Mouse (Mus musculus) intestine, embryonic 15.5 days (tissue): ENCODE results near the gene Bbs10. TPM values are rescaled to one million over a fixed set of nuclear protein-coding genes. Genes with fewer than 3 reads are reported as not detected.
A peak's percentile ranks its signal among the peaks of the same experiment; 100 is the strongest.

Experiments used
- ATAC-seq: fragments of 200-750 bp; cut with Nextera tagmentation; 2 replicates; pipeline ENCODE4 v1.8.0; 2017; ENCODE audit warnings: moderate TSS enrichment, moderate library complexity
- H3K27ac ChIP-seq: fragments of 300-500 bp; sonication (generic); 2 replicates; pipeline ENCODE4 v1.5.1; 2015; ENCODE audit warnings: mild to moderate bottlenecking, inconsistent platforms
- H3K27me3 ChIP-seq: fragments of 300-500 bp; sonication (generic); replicated peaks from 2 replicates; pipeline ENCODE4 v1.6.1; 2015; ENCODE audit warnings: inconsistent platforms
- H3K36me3 ChIP-seq: fragments of 300-500 bp; sonication (generic); 2 replicates; pipeline ENCODE4 v1.6.1; 2015; ENCODE audit warnings: inconsistent platforms
- H3K4me1 ChIP-seq: fragments of 300-500 bp; sonication (generic); replicated peaks from 2 replicates; pipeline ENCODE4 v1.6.1; 2015; ENCODE audit warnings: inconsistent platforms
- H3K4me2 ChIP-seq: fragments of 300-500 bp; sonication (generic); replicated peaks from 2 replicates; pipeline ENCODE4 v1.6.1; 2015; ENCODE audit warnings: mild to moderate bottlenecking, inconsistent platforms
- H3K4me3 ChIP-seq: fragments of 300-500 bp; sonication (generic); replicated peaks from 2 replicates; pipeline ENCODE4 v1.5.1; 2015; ENCODE audit warnings: inconsistent platforms
- H3K9ac ChIP-seq: fragments of 300-500 bp; sonication (generic); 2 replicates; pipeline ENCODE4 v1.6.1; 2015; ENCODE audit warnings: inconsistent platforms
- H3K9me3 ChIP-seq: fragments of 300-500 bp; sonication (generic); 2 replicates; pipeline ENCODE4 v1.6.1; 2016; ENCODE audit warnings: inconsistent platforms
- WGBS: fragments of 180-500 bp; shearing (Covaris S2); methylation state at CpG from one replicate; pipeline ENCODE4 v1.1.7; 2015; 5-methylcytosine and 5-hydroxymethylcytosine counted together
- polyA plus RNA-seq: library from polyadenylated mRNA; unstranded; fragments of >200 nt; fragmentation: Nextera tagmentation; extraction: Ambion mirVana; gene quantifications from 2 replicates; pipeline ENCODE4 v1.2.1, GENCODE M21; 2015

Gene Bbs10
- polyA plus RNA-seq, 1 experiment from 2014 or later = 5.4 TPM

- H3K4me2 ChIP-seq = no peak overlapping the region
- 93% methylated on average over 2 of the region's 2 CpGs for WGBS
Observed at GRCm38 (mm10) chr10:111334902-111335301, 36.4 kb downstream of the Bbs10 start.

DNA sequence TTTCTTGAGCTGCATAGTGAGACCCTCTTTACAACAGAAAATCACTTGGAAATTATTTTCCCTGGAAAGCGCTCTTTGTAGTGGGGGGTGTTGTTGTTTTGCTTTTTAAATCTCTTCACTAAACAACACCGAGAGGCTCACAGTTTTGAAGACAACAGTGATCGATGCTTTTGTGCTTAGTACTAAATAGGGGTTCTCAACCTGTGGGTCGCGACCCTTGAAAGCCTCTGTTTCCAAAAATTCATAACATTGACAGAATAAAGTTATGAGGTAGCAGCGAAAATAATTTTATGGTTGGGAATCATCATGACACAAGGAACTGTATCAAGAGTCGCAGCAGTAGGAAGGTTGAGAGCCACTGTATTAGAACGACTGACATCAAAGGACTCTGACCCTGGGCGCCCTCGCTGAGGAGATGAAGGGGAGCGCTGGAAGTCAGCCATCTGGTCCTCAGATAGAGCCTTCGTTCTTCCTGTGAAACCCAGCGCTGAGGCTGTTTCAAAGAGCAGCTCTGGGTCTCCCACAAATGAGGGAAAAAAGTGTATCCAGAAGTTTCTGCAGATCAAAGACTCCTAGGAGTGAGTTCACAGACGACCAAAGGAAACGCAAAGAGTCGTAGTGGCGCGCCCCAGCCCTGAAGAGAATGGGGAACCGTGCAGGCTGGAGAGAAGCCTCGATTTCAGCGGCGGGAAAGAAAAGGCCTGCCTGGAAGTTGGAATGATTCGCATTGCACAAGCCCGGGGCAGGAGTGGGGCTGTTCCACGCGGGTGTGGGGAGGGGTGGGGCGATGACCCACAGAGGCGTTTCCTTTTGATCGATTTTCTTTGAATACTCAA is 37.3 kb downstream of the Bbs10 start:
- Histone ChIP-seq H3K36me3 (no peaks in the 10 kb centered on the region), H3K9me3 (no peaks in the 10 kb centered on the region), H3K4me3 (peak overlapping the region; percentile 19), H3K4me2 (peak overlapping the region; percentile 58), H3K4me1 (0 out of 2 replicates have a peak, but pooled peaks cover 9% of the 10 kb centered on the region), H3K27me3 (no peaks in the 10 kb centered on the region), H3K27ac (no peak overlapping the region), H3K9ac (peak overlapping the region; percentile 36; the same call in 1 of the 2 replicates)
- ATAC-seq = peak; percentile 85
- 18% methylated on average over 29 of the region's 29 CpGs for WGBS

More at GRCm38 (mm10) chr10:111334902-111335301, 36.4 kb downstream of the Bbs10 start:
- Histone ChIP-seq H3K9ac (no peak overlapping the region), H3K27me3 (no peaks in the 10 kb centered on the region), H3K4me3 (no peak overlapping the region), H3K4me1 (0 out of 2 replicates have a peak, but pooled peaks cover 9% of the 10 kb centered on the region), H3K9me3 (no peaks in the 10 kb centered on the region), H3K27ac (no peak overlapping the region), H3K36me3 (no peaks in the 10 kb centered on the region)
- ATAC-seq = no peak

GRCm38 (mm10) chr10:111336353-111336713 is 37.9 kb downstream of the Bbs10 start:
- Histone ChIP-seq H3K9me3 (no peaks in the 10 kb centered on the region), H3K27ac (no peak overlapping the region), H3K4me1 (0 out of 2 replicates have a peak, but pooled peaks cover 9% of the 10 kb centered on the region), H3K4me3 (peak overlapping the region; percentile 19), H3K36me3 (no peaks in the 10 kb centered on the region), H3K4me2 (peak overlapping the region; percentile 58), H3K27me3 (no peaks in the 10 kb centered on the region), H3K9ac (no peak overlapping the region)
- 14% methylated on average over 10 of the region's 10 CpGs for WGBS
- peak; percentile 58 for ATAC-seq

- 66% methylated on average over 11 of the region's 11 CpGs for WGBS
- Histone ChIP-seq H3K4me1 (0 out of 2 replicates have a peak, but pooled peaks cover 9% of the 10 kb centered on the region), H3K27ac (no peak overlapping the region), H3K9me3 (no peaks in the 10 kb centered on the region), H3K4me3 (no peak overlapping the region), H3K36me3 (no peaks in the 10 kb centered on the region), H3K9ac (no peak overlapping the region), H3K4me2 (no peak overlapping the region), H3K27me3 (no peaks in the 10 kb centered on the region)
- no peak for ATAC-seq
Observed at GRCm38 (mm10) chr10:111339296-111339695, 40.8 kb downstream of the Bbs10 start.

DNA sequence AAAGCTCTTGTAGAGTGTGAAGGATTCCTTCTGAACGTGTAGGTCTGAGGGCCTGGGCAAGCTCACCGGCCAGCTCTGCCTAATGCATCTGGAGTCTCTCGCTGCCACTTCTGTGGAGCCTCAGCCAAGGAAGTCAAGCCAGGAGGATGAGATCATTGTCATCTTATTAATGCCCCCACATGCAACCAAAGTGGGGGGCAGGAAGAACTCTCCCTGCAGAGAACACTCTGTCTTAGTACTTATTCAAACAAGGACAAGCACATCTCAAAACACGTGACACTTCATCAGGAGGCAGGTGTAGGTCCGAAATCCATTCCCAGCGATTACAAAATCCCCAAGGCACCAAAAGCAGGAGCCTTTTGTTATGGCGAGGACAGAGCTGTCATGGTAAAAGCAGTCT is 43.3 kb downstream of the Bbs10 start:
- ATAC-seq = no peak
- no peaks in the 10 kb centered on the region for H3K4me1 ChIP-seq
- H3K36me3 ChIP-seq = no peaks in the 10 kb centered on the region
- no peak overlapping the region for H3K9ac ChIP-seq
- H3K9me3 ChIP-seq = no peaks in the 10 kb centered on the region
- no peaks in the 10 kb centered on the region for H3K27me3 ChIP-seq
- no peak overlapping the region for H3K27ac ChIP-seq
- H3K4me3 ChIP-seq = no peak overlapping the region
- no peak overlapping the region for H3K4me2 ChIP-seq
- WGBS = 86% methylated on average over 7 of the region's 7 CpGs

- WGBS = 75% methylated on average over 5 of the region's 5 CpGs
- Histone ChIP-seq H3K4me3 (no peak overlapping the region), H3K4me1 (no peaks in the 10 kb centered on the region), H3K27me3 (no peaks in the 10 kb centered on the region), H3K4me2 (no peak overlapping the region), H3K9me3 (no peaks in the 10 kb centered on the region), H3K36me3 (no peaks in the 10 kb centered on the region), H3K27ac (no peak overlapping the region), H3K9ac (no peak overlapping the region)
- no peak for ATAC-seq
Observed at GRCm38 (mm10) chr10:111343555-111343954, 45.1 kb downstream of the Bbs10 start.

DNA sequence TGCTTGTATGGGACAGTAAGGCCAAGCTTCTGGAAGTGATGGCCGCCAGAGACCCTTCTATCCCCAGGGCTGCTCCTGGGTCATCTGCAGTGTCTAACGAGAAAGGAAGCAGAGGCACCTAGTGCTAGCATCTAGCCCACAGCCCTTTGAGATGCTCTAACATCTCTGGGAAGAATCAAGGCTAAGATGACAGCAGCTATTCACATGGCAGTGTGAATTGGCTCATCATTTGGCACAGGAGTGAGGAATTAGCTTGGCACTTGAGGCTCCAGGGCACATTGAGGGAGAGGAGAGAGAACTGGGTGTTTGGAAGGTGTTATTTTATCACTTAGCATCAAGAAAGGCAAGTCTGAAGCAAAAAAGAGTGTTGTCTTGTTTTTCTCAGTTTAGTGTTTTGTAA is 49.8 kb downstream of the Bbs10 start:
- Histone ChIP-seq H3K27ac (no peak overlapping the region), H3K4me3 (no peak overlapping the region), H3K4me1 (no peaks in the 10 kb centered on the region), H3K4me2 (no peak overlapping the region), H3K9me3 (no peaks in the 10 kb centered on the region), H3K36me3 (no peaks in the 10 kb centered on the region), H3K9ac (no peak overlapping the region), H3K27me3 (no peaks in the 10 kb centered on the region)
- no peak for ATAC-seq
- 48% methylated on average over 2 of the region's 2 CpGs for WGBS

Other genes with a start within 250 kb of the Bbs10 start
- 4.8 and 5.4 TPM in 2 replicates for gene Osbpl8, start 133.9 kb upstream of the Bbs10 start, polyA plus RNA-seq
- 168 and 196 TPM in 2 replicates for gene Nap1l1, start 174.5 kb downstream of the Bbs10 start, polyA plus RNA-seq
- 38.6 and 43.2 TPM in 2 replicates for gene Phlda1, start 207.6 kb downstream of the Bbs10 start, polyA plus RNA-seq